Mouse (Mus musculus): Measurements from ENCODE around the gene Lipm. TPM values are rescaled to one million over a fixed set of nuclear protein-coding genes. Genes with fewer than 3 reads are reported as not detected.

Gene Lipm
- not detected in 2 replicates for polyA plus RNA-seq (2014; fragmentation: Nextera tagmentation; extraction: Ambion mirVana)

DNA sequence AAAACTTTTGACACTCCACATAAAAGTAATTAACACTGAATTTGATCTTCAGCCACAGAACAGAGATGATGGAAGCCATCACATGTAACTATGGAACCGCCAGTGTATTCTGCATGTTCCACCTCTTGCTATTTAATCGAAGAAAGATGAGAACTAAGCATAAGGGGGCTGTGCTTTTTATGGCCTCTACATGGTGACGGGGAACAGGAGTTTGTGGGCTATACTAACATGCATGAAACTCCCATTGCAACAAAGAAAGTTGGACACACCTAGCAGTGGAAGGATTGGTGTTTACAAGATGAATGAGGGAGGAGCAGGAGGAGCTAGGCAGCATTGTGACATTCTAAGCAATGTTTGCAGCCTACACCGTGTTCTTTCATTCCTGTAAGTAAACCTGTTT, at the start of gene Lipm:
Gene Lipm (plus strand): TSS at position 301 of the 400 bp plus-strand sequence.
- H3K27me3 ChIP-seq (ENCODE audit: control insufficient read depth, insufficient read depth, low read length), result no peaks in the 10 kb centered on the region
- WGBS, result 89% methylated on average over 4 of the region's 4 CpGs
- H3K4me3 ChIP-seq (ENCODE audit: low read depth, low read length), result no peak within 1 kb of the TSS
- no peaks in the 10 kb centered on the region for H3K9me3 ChIP-seq (ENCODE audit: control insufficient read depth, low read length)
- H3K27ac ChIP-seq (ENCODE audit: low read depth, low read length), result no peak within 1 kb of the TSS
- no peaks in the 10 kb centered on the region for H3K36me3 ChIP-seq (ENCODE audit: control insufficient read depth, insufficient read depth, low read length)
- no peaks in the 10 kb centered on the region for H3K4me1 ChIP-seq (ENCODE audit: control insufficient read depth, insufficient read depth, low read length)
- ATAC-seq (ENCODE audit: insufficient read depth, low FRiP score, low TSS enrichment) (no peak), DNase-seq (ENCODE audit: low spot score) (no peak)
- H3K9ac ChIP-seq (ENCODE audit: low read length), result no peak within 1 kb of the TSS
- H3K4me2 ChIP-seq (ENCODE audit: low read depth), result no peak within 1 kb of the TSS

DNA sequence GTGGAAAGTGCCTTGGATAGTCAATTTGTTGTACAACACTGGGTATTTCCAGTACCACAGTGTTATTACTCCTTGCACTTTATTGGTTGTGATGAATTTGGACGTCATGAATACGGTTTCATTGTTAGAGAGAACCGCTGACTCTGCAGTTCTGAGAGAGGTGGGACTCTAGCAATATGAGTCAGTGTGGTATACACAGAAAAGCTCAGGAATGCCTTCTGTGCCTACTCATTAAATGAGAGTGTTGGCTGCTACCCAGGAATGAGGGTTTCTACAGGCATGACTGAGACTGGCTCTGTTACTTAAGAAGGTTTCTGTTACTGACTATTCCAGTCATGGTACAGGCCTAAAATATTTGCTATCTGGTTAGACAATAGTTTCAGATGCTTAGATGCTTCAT, 49.2 kb upstream of the Lipm start:
- Histone ChIP-seq H3K36me3 (ENCODE audit: control insufficient read depth, insufficient read depth, low read length) (no peaks in the 10 kb centered on the region), H3K27me3 (ENCODE audit: control insufficient read depth, insufficient read depth, low read length) (no peaks in the 10 kb centered on the region), H3K4me1 (ENCODE audit: control insufficient read depth, insufficient read depth, low read length) (no peaks in the 10 kb centered on the region), H3K4me2 (ENCODE audit: low read depth) (no peak overlapping the region), H3K9ac (ENCODE audit: low read length) (no peak overlapping the region), H3K4me3 (ENCODE audit: low read depth, low read length) (no peak overlapping the region), H3K9me3 (ENCODE audit: control insufficient read depth, low read length) (no peaks in the 10 kb centered on the region), H3K27ac (ENCODE audit: low read depth, low read length) (no peak overlapping the region)
- ATAC-seq (ENCODE audit: insufficient read depth, low FRiP score, low TSS enrichment) (no peak), DNase-seq (ENCODE audit: low spot score) (no peak)
- WGBS, result 88% methylated on average over 3 of the region's 3 CpGs

DNA sequence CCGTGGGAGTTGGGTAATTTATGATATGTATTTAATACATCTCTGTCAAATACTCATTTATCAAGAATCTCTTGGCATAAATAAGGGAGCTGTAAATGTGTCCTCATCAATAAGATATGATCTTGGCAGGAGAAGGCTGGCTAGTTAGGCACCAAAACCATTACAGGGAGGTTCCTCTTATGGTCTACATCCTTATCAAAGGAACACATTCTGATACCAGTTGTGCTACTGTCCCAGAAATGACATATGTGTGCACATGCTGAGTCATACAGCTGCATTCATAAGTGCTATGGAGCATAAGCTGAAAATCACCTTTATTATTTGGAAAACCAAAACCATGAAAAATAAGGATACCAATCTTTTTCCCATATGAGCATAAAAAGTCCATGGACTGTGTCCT, 37.2 kb upstream of the Lipm start:
- no peak for ATAC-seq (ENCODE audit: insufficient read depth, low FRiP score, low TSS enrichment)

DNA sequence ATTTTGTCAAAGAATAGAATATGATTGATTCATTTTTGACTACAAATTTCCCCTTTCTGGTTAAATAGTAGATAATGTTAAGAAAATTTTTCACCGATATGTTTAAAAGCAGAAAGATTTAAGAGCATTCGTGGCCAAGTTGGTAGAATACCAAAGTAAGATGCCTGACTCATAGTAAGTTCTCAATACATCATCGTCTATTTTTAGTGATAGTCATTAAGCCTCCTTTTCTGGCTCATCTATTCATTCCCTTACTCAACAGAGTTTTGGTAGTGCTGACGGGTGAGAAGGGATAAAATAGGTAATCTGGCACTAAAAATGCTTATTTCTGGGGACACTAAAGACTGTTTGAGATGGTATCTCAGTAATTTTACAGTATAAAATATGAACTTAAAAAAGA, 36.7 kb upstream of the Lipm start:
- Histone ChIP-seq H3K4me3 (ENCODE audit: low read depth, low read length) (no peak overlapping the region), H3K9me3 (ENCODE audit: control insufficient read depth, low read length) (no peaks in the 10 kb centered on the region), H3K27ac (ENCODE audit: low read depth, low read length) (no peak overlapping the region), H3K36me3 (ENCODE audit: control insufficient read depth, insufficient read depth, low read length) (no peaks in the 10 kb centered on the region), H3K27me3 (ENCODE audit: control insufficient read depth, insufficient read depth, low read length) (no peaks in the 10 kb centered on the region), H3K4me2 (ENCODE audit: low read depth) (no peak overlapping the region), H3K4me1 (ENCODE audit: control insufficient read depth, insufficient read depth, low read length) (no peaks in the 10 kb centered on the region), H3K9ac (ENCODE audit: low read length) (no peak overlapping the region)
- DNase-seq (ENCODE audit: low spot score) (no peak), ATAC-seq (ENCODE audit: insufficient read depth, low FRiP score, low TSS enrichment) (no peak)
- WGBS, result 87% methylated on average over 4 of the region's 4 CpGs

More for the DNA sequence above, 37.2 kb upstream of the Lipm start:
- Histone ChIP-seq H3K27me3 (ENCODE audit: control insufficient read depth, insufficient read depth, low read length) (no peaks in the 10 kb centered on the region), H3K27ac (ENCODE audit: low read depth, low read length) (no peak overlapping the region), H3K4me1 (ENCODE audit: control insufficient read depth, insufficient read depth, low read length) (no peaks in the 10 kb centered on the region), H3K36me3 (ENCODE audit: control insufficient read depth, insufficient read depth, low read length) (no peaks in the 10 kb centered on the region), H3K4me2 (ENCODE audit: low read depth) (no peak overlapping the region), H3K9ac (ENCODE audit: low read length) (no peak overlapping the region), H3K4me3 (ENCODE audit: low read depth, low read length) (no peak overlapping the region), H3K9me3 (ENCODE audit: control insufficient read depth, low read length) (no peaks in the 10 kb centered on the region)
- DNase-seq (ENCODE audit: low spot score), result no peak
- 75% methylated on average over 1 of the region's 1 CpGs for WGBS

DNA sequence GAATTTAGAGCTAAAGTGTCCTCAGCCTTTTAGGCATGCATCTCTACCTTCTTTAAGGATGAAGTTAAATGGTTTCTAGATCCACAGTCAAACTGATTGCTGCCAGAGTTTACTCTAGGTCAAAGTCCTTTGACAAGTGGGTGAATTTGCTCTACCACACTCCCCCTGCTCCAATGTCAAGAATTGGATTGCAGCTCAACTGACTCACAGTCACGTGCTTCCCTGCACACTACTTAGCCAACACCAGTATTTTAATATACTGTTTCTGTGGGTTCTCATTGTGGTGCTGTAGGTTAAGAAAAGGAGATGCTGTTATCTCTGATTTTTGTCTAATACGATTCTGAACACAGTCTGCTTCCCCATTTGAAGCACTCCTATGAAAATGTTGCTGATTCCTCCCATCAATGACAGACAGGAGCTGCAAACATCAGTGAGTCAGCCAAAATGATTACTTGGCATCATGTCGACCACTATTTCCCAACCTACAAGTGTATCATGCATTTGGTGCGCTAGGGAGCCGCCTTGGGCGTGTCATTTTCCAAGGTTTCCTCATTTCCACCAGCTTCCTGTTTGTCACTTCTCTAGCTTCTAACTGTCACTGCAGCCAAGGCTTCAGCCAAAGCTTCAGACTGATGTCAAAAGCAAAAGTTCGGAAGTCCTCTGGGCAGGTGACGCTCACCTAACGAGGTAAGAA, 33.8 kb upstream of the Lipm start, which contains the start of gene Lipn:
Gene Lipn (plus strand): TSS at position 580 of the 694 bp plus-strand sequence.
- WGBS, result 93% methylated on average over 9 of the region's 9 CpGs
- no peak within 1 kb of the TSS for H3K4me2 ChIP-seq (ENCODE audit: low read depth)
- no peaks in the 10 kb centered on the region for H3K4me1 ChIP-seq (ENCODE audit: control insufficient read depth, insufficient read depth, low read length)
- no peaks in the 10 kb centered on the region for H3K36me3 ChIP-seq (ENCODE audit: control insufficient read depth, insufficient read depth, low read length)
- H3K9ac ChIP-seq (ENCODE audit: low read length), result no peak within 1 kb of the TSS
- no peak for DNase-seq (ENCODE audit: low spot score)
- H3K4me3 ChIP-seq (ENCODE audit: low read depth, low read length), result no peak within 1 kb of the TSS
- no peaks in the 10 kb centered on the region for H3K27me3 ChIP-seq (ENCODE audit: control insufficient read depth, insufficient read depth, low read length)
- no peak within 1 kb of the TSS for H3K27ac ChIP-seq (ENCODE audit: low read depth, low read length)
- ATAC-seq (ENCODE audit: insufficient read depth, low FRiP score, low TSS enrichment), result no peak
- no peaks in the 10 kb centered on the region for H3K9me3 ChIP-seq (ENCODE audit: control insufficient read depth, low read length)

DNA sequence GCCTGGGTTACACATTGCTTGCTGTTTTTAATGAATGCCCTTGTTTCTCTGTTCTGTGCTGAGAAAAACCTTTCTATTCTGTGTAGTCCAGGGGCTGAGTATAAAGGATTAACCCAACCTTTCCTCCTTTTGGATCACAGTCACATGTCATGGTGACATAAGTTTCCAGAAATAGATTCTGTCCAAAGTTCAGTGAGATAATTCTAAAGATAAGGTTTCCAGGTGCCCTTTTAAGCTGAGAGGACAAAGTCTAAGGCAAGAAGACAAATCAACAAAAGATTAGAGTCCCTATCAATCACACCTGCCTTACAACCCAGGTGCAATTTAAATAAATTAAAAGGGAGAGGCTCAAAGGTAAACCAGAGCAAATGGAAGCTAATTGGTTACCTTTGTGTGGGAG, 26.5 kb upstream of the Lipm start:
- Histone ChIP-seq H3K9ac (ENCODE audit: low read length) (no peak overlapping the region), H3K27me3 (ENCODE audit: control insufficient read depth, insufficient read depth, low read length) (no peaks in the 10 kb centered on the region), H3K4me2 (ENCODE audit: low read depth) (no peak overlapping the region), H3K9me3 (ENCODE audit: control insufficient read depth, low read length) (no peaks in the 10 kb centered on the region), H3K4me3 (ENCODE audit: low read depth, low read length) (no peak overlapping the region), H3K36me3 (ENCODE audit: control insufficient read depth, insufficient read depth, low read length) (no peaks in the 10 kb centered on the region), H3K27ac (ENCODE audit: low read depth, low read length) (no peak overlapping the region), H3K4me1 (ENCODE audit: control insufficient read depth, insufficient read depth, low read length) (no peaks in the 10 kb centered on the region)
- no peak for DNase-seq (ENCODE audit: low spot score)
- ATAC-seq (ENCODE audit: insufficient read depth, low FRiP score, low TSS enrichment), result no peak

DNA sequence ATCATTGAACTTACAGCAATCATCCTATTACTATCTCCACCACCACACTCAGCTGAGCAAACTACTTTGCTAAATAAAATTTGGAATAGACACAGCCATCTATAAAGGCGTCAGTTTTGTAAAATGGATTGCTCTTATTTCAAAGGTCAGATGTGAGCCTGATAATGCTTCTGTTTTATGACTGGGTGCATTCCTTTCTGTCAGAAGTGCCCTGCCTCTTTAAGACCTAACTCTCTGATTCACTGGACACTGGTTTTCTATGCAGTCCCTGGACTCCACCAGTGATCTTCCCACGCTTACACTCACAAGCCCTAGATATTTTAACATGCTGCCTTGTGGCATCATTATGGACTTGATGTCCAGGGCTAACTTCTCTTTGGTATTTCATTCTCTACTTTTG, 22.6 kb upstream of the Lipm start:
- Histone ChIP-seq H3K9ac (ENCODE audit: low read length) (no peak overlapping the region), H3K4me3 (ENCODE audit: low read depth, low read length) (no peak overlapping the region), H3K27ac (ENCODE audit: low read depth, low read length) (no peak overlapping the region), H3K4me2 (ENCODE audit: low read depth) (no peak overlapping the region), H3K36me3 (ENCODE audit: control insufficient read depth, insufficient read depth, low read length) (no peaks in the 10 kb centered on the region), H3K4me1 (ENCODE audit: control insufficient read depth, insufficient read depth, low read length) (no peaks in the 10 kb centered on the region), H3K9me3 (ENCODE audit: control insufficient read depth, low read length) (no peaks in the 10 kb centered on the region), H3K27me3 (ENCODE audit: control insufficient read depth, insufficient read depth, low read length) (no peaks in the 10 kb centered on the region)
- WGBS, result 71% methylated on average over 2 of the region's 2 CpGs
- DNase-seq (ENCODE audit: low spot score) (no peak), ATAC-seq (ENCODE audit: insufficient read depth, low FRiP score, low TSS enrichment) (no peak)

DNA sequence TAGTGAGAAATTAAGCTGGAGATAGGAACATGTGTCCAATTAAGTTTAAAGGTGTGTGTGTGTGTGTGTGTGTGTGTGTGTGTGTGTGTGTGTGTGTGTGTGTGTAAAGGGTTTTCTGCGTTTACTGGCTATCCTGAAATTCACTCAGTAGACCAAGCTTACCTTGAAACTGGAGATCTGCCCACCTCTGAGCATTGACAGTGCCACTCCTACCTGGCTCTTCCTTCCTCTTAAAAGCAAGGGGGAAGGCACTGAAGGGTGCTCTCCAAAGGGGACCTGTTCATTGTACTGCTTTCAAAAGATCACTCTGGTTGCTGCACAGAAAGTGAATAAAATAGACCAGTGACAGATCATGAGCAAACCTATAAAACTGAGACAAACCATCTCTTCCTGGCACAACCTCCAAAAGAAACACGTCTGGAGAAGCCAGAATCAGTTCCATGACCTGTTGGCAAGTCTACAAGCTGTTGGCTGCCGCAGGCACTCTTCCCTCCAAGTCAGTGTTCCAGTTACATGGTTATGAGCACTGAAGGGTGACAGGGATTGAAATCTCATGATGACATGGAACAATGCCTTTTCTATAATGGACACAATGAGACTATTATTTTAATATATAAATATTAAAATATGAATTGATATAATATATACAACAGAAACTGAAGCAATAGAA, 11.6 kb upstream of the Lipm start:
- H3K4me2 ChIP-seq (ENCODE audit: low read depth), result no peak overlapping the region
- WGBS, result 89% methylated on average over 3 of the region's 3 CpGs

DNA sequence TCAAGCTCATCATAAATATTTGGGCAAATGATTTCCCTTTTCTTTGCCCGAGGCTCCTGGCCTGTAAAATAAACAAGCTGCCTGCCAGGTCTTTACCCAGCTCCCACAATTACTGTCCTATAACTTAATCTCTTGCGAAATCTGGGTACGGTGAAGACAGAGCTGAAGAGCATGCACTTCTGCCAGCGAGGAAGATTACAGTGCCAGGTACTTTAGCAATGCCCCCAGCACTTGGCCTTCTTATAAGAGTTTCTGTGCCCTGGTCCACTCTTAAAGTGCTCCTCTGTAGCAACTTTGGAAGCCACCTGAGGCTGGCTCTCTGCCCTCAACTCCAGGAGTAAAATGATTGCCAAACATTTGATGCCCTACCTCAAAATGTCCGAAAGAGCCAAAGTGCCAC, 5.4 kb upstream of the Lipm start:
- DNase-seq (ENCODE audit: low spot score), result no peak
- WGBS, result 84% methylated on average over 5 of the region's 5 CpGs
- no peak for ATAC-seq (ENCODE audit: insufficient read depth, low FRiP score, low TSS enrichment)
- H3K36me3 ChIP-seq (ENCODE audit: control insufficient read depth, insufficient read depth, low read length), result no peaks in the 10 kb centered on the region
- no peaks in the 10 kb centered on the region for H3K27me3 ChIP-seq (ENCODE audit: control insufficient read depth, insufficient read depth, low read length)
- H3K9me3 ChIP-seq (ENCODE audit: control insufficient read depth, low read length), result no peaks in the 10 kb centered on the region
- no peak overlapping the region for H3K9ac ChIP-seq (ENCODE audit: low read length)
- no peak overlapping the region for H3K27ac ChIP-seq (ENCODE audit: low read depth, low read length)
- no peak overlapping the region for H3K4me3 ChIP-seq (ENCODE audit: low read depth, low read length)
- H3K4me2 ChIP-seq (ENCODE audit: low read depth), result no peak overlapping the region
- no peaks in the 10 kb centered on the region for H3K4me1 ChIP-seq (ENCODE audit: control insufficient read depth, insufficient read depth, low read length)

More for the DNA sequence above, 11.6 kb upstream of the Lipm start:
- DNase-seq (ENCODE audit: low spot score) (no peak), ATAC-seq (ENCODE audit: insufficient read depth, low FRiP score, low TSS enrichment) (no peak)
- no peak overlapping the region for H3K4me3 ChIP-seq (ENCODE audit: low read depth, low read length)
- H3K4me1 ChIP-seq (ENCODE audit: control insufficient read depth, insufficient read depth, low read length), result no peaks in the 10 kb centered on the region
- H3K36me3 ChIP-seq (ENCODE audit: control insufficient read depth, insufficient read depth, low read length), result no peaks in the 10 kb centered on the region
- no peaks in the 10 kb centered on the region for H3K27me3 ChIP-seq (ENCODE audit: control insufficient read depth, insufficient read depth, low read length)
- H3K27ac ChIP-seq (ENCODE audit: low read depth, low read length), result no peak overlapping the region
- no peak overlapping the region for H3K9ac ChIP-seq (ENCODE audit: low read length)
- H3K9me3 ChIP-seq (ENCODE audit: control insufficient read depth, low read length), result no peaks in the 10 kb centered on the region
